9 mouse cellular contexts compared by ENCODE assay signal in genomic region chr11:96284774-96285734, GRCm38 (mm10). TPM values are rescaled to one million over a fixed set of nuclear protein-coding genes. Genes with fewer than 3 reads are reported as not detected.
DNase-seq lines count a peak whose midpoint lies in the region; ATAC-seq and TF ChIP-seq lines count a peak whose summit lies in the region.
"Had no signal": no experiment of that assay in that cellular context is flagged by ENCODE, and none has a peak within 500 bp of the region (broad histone marks: within the 10 kb centered on the region; RNA-seq: fewer than 3 reads in every experiment).

No protein-coding gene starts in this region.

- TF ChIP-seq POLR2A in myocyte (IDR thresholded peaks at IDR 0.05; ENCODE audit: insufficient read length, low read depth), result no peak

- no peak for TF ChIP-seq CTCF in kidney, postnatal 0 days (IDR thresholded peaks at IDR 0.05; ENCODE audit: low read depth)

- peaks cover 0 to 15% of the 10 kb centered on the region in 2 experiments; a peak in 3 of 4 replicates for H3K4me1 ChIP-seq in heart, embryonic 14.5 days (ENCODE audit: control insufficient read depth in 2 of 2, insufficient read depth in 2 of 2, low read length in 2 of 2)
- H3K4me1 ChIP-seq in embryonic facial prominence, embryonic 10.5 days, result peaks cover 20% of the 10 kb centered on the region
- H3K4me1 ChIP-seq in kidney, postnatal 0 days (replicated peaks; ENCODE audit: insufficient read depth, low read length), result peaks cover 25% of the 10 kb centered on the region

- H3K9me3 ChIP-seq in heart, embryonic 14.5 days (ENCODE audit: control insufficient read depth, low read length), result no peaks in the 10 kb centered on the region
- H3K9me3 ChIP-seq in embryonic facial prominence, embryonic 10.5 days, result no peaks in the 10 kb centered on the region
- H3K9me3 ChIP-seq in kidney, postnatal 0 days (replicated peaks; ENCODE audit: low read length), result no peaks in the 10 kb centered on the region

- H3K4me2 ChIP-seq in heart, embryonic 14.5 days (ENCODE audit: low read length), result peak overlapping the region; percentile 60
- H3K4me2 ChIP-seq in kidney, postnatal 0 days (ENCODE audit: low read length), result peak overlapping the region; percentile 96
- H3K4me2 ChIP-seq in myocyte (ENCODE audit: low read depth), result peak overlapping the region; percentile 56

- no peak for ATAC-seq in heart, embryonic 14.5 days (ENCODE audit: insufficient number of reproducible peaks, insufficient read depth, low FRiP score, low read depth)
- peak; percentile 89 for ATAC-seq in kidney, postnatal 0 days (replicated peaks; ENCODE audit: low FRiP score, low read depth)
- no peak for ATAC-seq in erythroid progenitor cell, adult 5-6 weeks (replicated peaks; ENCODE audit: low FRiP score, poor library complexity, severe bottlenecking)

- no peak overlapping the region for H3K9ac ChIP-seq in heart, embryonic 14.5 days (ENCODE audit: low read length)
- peak overlapping the region; percentile 98 for H3K9ac ChIP-seq in kidney, postnatal 0 days (ENCODE audit: low read depth, low read length)
- H3K9ac ChIP-seq: liver, embryonic 14.5 days had no signal

- H3K27me3 ChIP-seq in heart, embryonic 14.5 days (ENCODE audit: control insufficient read depth, insufficient read depth, low read length), result peaks cover 99% of the 10 kb centered on the region
- peaks cover 100% of the 10 kb centered on the region for H3K27me3 ChIP-seq in embryonic facial prominence, embryonic 10.5 days (replicated peaks; ENCODE audit: low read depth, poor library complexity, severe bottlenecking)
- no peaks in the 10 kb centered on the region for H3K27me3 ChIP-seq in kidney, postnatal 0 days (ENCODE audit: insufficient read depth, low read length)
- H3K27me3 ChIP-seq in myocyte (ENCODE audit: control insufficient read depth, insufficient read depth, insufficient read length), result peaks cover 95% of the 10 kb centered on the region

- H3K4me3 ChIP-seq in heart, embryonic 14.5 days (ENCODE audit: control insufficient read depth in 1 of 2, insufficient read depth in 1 of 2, low read depth in 1 of 2, low read length in 2 of 2), result peak overlapping the region in 1 of 2 experiments; percentile 30; a peak in 2 of 4 replicates
- H3K4me3 ChIP-seq in embryonic facial prominence, embryonic 10.5 days, result peak overlapping the region; percentile 42; the same call in 1 of the 2 replicates
- peak overlapping the region; percentile 84 for H3K4me3 ChIP-seq in kidney, postnatal 0 days (replicated peaks; ENCODE audit: low read depth, low read length)
- H3K4me3 ChIP-seq in myocyte, result no peak overlapping the region

- H3K27ac ChIP-seq in heart, embryonic 14.5 days (replicated peaks in 1 of 2; ENCODE audit: control insufficient read depth in 1 of 2, insufficient read depth in 1 of 2, low read depth in 2 of 2, low read length in 2 of 2), result no peak overlapping the region
- H3K27ac ChIP-seq in embryonic facial prominence, embryonic 10.5 days (replicated peaks), result no peak overlapping the region
- H3K27ac ChIP-seq in kidney, postnatal 0 days, result peak overlapping the region; percentile 99
- H3K27ac ChIP-seq: liver, embryonic 14.5 days had no signal

- H3K36me3 ChIP-seq in heart, embryonic 14.5 days (ENCODE audit: control insufficient read depth, insufficient read depth, low read length), result no peaks in the 10 kb centered on the region
- no peaks in the 10 kb centered on the region for H3K36me3 ChIP-seq in embryonic facial prominence, embryonic 10.5 days (replicated peaks)
- no peaks in the 10 kb centered on the region for H3K36me3 ChIP-seq in kidney, postnatal 0 days (ENCODE audit: insufficient read depth, low read length)
- no peaks in the 10 kb centered on the region for H3K36me3 ChIP-seq in myocyte (ENCODE audit: control insufficient read depth, insufficient read depth)

- DNase-seq in heart, postnatal 36 days, result no peak
- DNase-seq in embryonic facial prominence, embryonic 10.5 days (ENCODE audit: low spot score), result no peak
- DNase-seq in kidney, postnatal 0 days (ENCODE audit: low spot score), result peak; percentile 95
- DNase-seq in gastrocnemius, postnatal 25 days, result no peak
- no peak for DNase-seq in left cerebral cortex, postnatal 14 days (ENCODE audit: low spot score in 2 of 2)

- no peak overlapping the region for H3ac ChIP-seq in myocyte (ENCODE audit: control insufficient read depth, insufficient read length)

- no peaks in the 10 kb centered on the region for H3K79me2 ChIP-seq in myocyte (ENCODE audit: control insufficient read depth, insufficient read depth)

- 2% methylated on average over 36 of the region's 37 CpGs for WGBS in heart, embryonic 14.5 days
- under 1% methylated on average over 36 of the region's 37 CpGs for WGBS in embryonic facial prominence, embryonic 10.5 days
- under 1% methylated on average over 36 of the region's 37 CpGs for WGBS in kidney, postnatal 0 days

- intact Hi-C loops in heart, postnatal 36 days (cut with DNase I), result loop anchor here (5.0 kb wide), 1 partner anchor 278 kb away; the partner anchor contains the start of gene Igf2bp1
- intact Hi-C loops in left cerebral cortex, postnatal 14 days (cut with DNase I), result loop anchor here (10.0 kb wide), 1 partner anchor 730 kb away; the partner anchor contains the start of gene Sp6

TF ChIP-seq in myocyte, 11 proteins besides CTCF, POLR2A, EP300 and RAD21:
- TF ChIP-seq E2F4 (IDR thresholded peaks at IDR 0.05; ENCODE audit: insufficient read depth) (no peak), REST (IDR thresholded peaks at IDR 0.05; ENCODE audit: insufficient read depth, insufficient read length) (no peak), TCF12 (IDR thresholded peaks at IDR 0.05; ENCODE audit: insufficient read depth, poor library complexity, severe bottlenecking) (no peak), CEBPB (IDR thresholded peaks at IDR 0.05; ENCODE audit: insufficient read depth, poor library complexity, severe bottlenecking) (no peak)

RNA-seq across cellular contexts. Expression of gene Hoxb7, which starts 1.4 kb away (rescaled TPM):
- polyA plus RNA-seq in heart, embryonic 14.5 days (2014; fragmentation: Nextera tagmentation; extraction: Ambion mirVana), result 0.36 TPM in 1 of 2 replicates, not detected in the other
- not detected for total RNA-seq in heart, postnatal 36 days (2021)
- polyA plus RNA-seq in embryonic facial prominence, embryonic 10.5 days (2016; fragmentation: Nextera tagmentation; extraction: Ambion mirVana), result not detected in 2 replicates
- 56.1 and 58.9 TPM in 2 replicates for polyA plus RNA-seq in kidney, postnatal 0 days (2015; fragmentation: Nextera tagmentation; extraction: Ambion mirVana)
- polyA plus RNA-seq in myocyte (2012; fragmentation: generic; extraction: Trizol), result 0.06 TPM
- total RNA-seq in erythroid progenitor cell, adult 5-6 weeks (2015; ENCODE audit: low replicate concordance), result not detected in 2 replicates
- total RNA-seq in erythroid progenitor cell, adult 5-6 weeks (2017; ENCODE audit: low replicate concordance), result not detected in 2 replicates
- total RNA-seq in gastrocnemius, postnatal 25 days (2021), result 1 to 10 TPM in 1 of 2 experiments, under 1 TPM in 1; 0.28 to 1.1 TPM
- not detected for total RNA-seq in left cerebral cortex, postnatal 14 days (2021)

RNA-seq across cellular contexts. Expression of gene Hoxb8, which starts 3.3 kb away (rescaled TPM):
- polyA plus RNA-seq in heart, embryonic 14.5 days (2014; fragmentation: Nextera tagmentation; extraction: Ambion mirVana), result not detected in 2 replicates
- total RNA-seq in heart, postnatal 36 days (2021), result not detected
- polyA plus RNA-seq in embryonic facial prominence, embryonic 10.5 days (2016; fragmentation: Nextera tagmentation; extraction: Ambion mirVana), result not detected in 2 replicates
- 8.7 and 12.2 TPM in 2 replicates for polyA plus RNA-seq in kidney, postnatal 0 days (2015; fragmentation: Nextera tagmentation; extraction: Ambion mirVana)
- polyA plus RNA-seq in myocyte (2012; fragmentation: generic; extraction: Trizol), result 0.05 TPM
- not detected in 2 replicates for total RNA-seq in erythroid progenitor cell, adult 5-6 weeks (2015; ENCODE audit: low replicate concordance)
- total RNA-seq in erythroid progenitor cell, adult 5-6 weeks (2017; ENCODE audit: low replicate concordance), result not detected in 2 replicates
- total RNA-seq in gastrocnemius, postnatal 25 days (2021), result under 1 TPM; 0.28 to 0.46 TPM
- total RNA-seq in left cerebral cortex, postnatal 14 days (2021), result not detected

RNA-seq across cellular contexts. Expression of gene Hoxb6, which starts 7.2 kb away (rescaled TPM):
- polyA plus RNA-seq in heart, embryonic 14.5 days (2014; fragmentation: Nextera tagmentation; extraction: Ambion mirVana), result not detected in 2 replicates
- total RNA-seq in heart, postnatal 36 days (2021), result not detected
- 0.15 TPM in 1 of 2 replicates, not detected in the other for polyA plus RNA-seq in embryonic facial prominence, embryonic 10.5 days (2016; fragmentation: Nextera tagmentation; extraction: Ambion mirVana)
- 45.0 and 47.8 TPM in 2 replicates for polyA plus RNA-seq in kidney, postnatal 0 days (2015; fragmentation: Nextera tagmentation; extraction: Ambion mirVana)
- polyA plus RNA-seq in myocyte (2012; fragmentation: generic; extraction: Trizol), result not detected
- not detected in 2 replicates for total RNA-seq in erythroid progenitor cell, adult 5-6 weeks (2015; ENCODE audit: low replicate concordance)
- total RNA-seq in erythroid progenitor cell, adult 5-6 weeks (2017; ENCODE audit: low replicate concordance), result not detected in 2 replicates
- total RNA-seq in gastrocnemius, postnatal 25 days (2021), result under 1 TPM; 0.31 to 0.62 TPM
- not detected for total RNA-seq in left cerebral cortex, postnatal 14 days (2021)

RNA-seq across cellular contexts. Expression of gene Hoxb9, which starts 13.8 kb away (rescaled TPM):
- not detected in 2 replicates for polyA plus RNA-seq in heart, embryonic 14.5 days (2014; fragmentation: Nextera tagmentation; extraction: Ambion mirVana)
- not detected for total RNA-seq in heart, postnatal 36 days (2021)
- polyA plus RNA-seq in embryonic facial prominence, embryonic 10.5 days (2016; fragmentation: Nextera tagmentation; extraction: Ambion mirVana), result not detected in 2 replicates
- 22.6 and 23.1 TPM in 2 replicates for polyA plus RNA-seq in kidney, postnatal 0 days (2015; fragmentation: Nextera tagmentation; extraction: Ambion mirVana)
- 0.24 TPM for polyA plus RNA-seq in myocyte (2012; fragmentation: generic; extraction: Trizol)
- not detected in 2 replicates for total RNA-seq in erythroid progenitor cell, adult 5-6 weeks (2015; ENCODE audit: low replicate concordance)
- not detected in 2 replicates for total RNA-seq in erythroid progenitor cell, adult 5-6 weeks (2017; ENCODE audit: low replicate concordance)
- under 1 TPM; 0.15 to 0.19 TPM for total RNA-seq in gastrocnemius, postnatal 25 days (2021)
- not detected for total RNA-seq in left cerebral cortex, postnatal 14 days (2021)

RNA-seq across cellular contexts. Expression of gene Hoxb5, which starts 18.1 kb away (rescaled TPM):
- 0.27 TPM in 1 of 2 replicates, not detected in the other for polyA plus RNA-seq in heart, embryonic 14.5 days (2014; fragmentation: Nextera tagmentation; extraction: Ambion mirVana)
- under 1 TPM; 0.19 to 0.22 TPM for total RNA-seq in heart, postnatal 36 days (2021)
- 0.07 and 0.28 TPM in 2 replicates for polyA plus RNA-seq in embryonic facial prominence, embryonic 10.5 days (2016; fragmentation: Nextera tagmentation; extraction: Ambion mirVana)
- polyA plus RNA-seq in kidney, postnatal 0 days (2015; fragmentation: Nextera tagmentation; extraction: Ambion mirVana), result 10.2 and 12.9 TPM in 2 replicates
- polyA plus RNA-seq in myocyte (2012; fragmentation: generic; extraction: Trizol), result not detected
- not detected in 2 replicates for total RNA-seq in erythroid progenitor cell, adult 5-6 weeks (2015; ENCODE audit: low replicate concordance)
- not detected in 2 replicates for total RNA-seq in erythroid progenitor cell, adult 5-6 weeks (2017; ENCODE audit: low replicate concordance)
- under 1 TPM; 0.38 to 0.64 TPM for total RNA-seq in gastrocnemius, postnatal 25 days (2021)
- not detected for total RNA-seq in left cerebral cortex, postnatal 14 days (2021)
